Mouse (Mus musculus): ENCODE results near the gene Armc12.

GRCm38 (mm10) chr17:28519827-28520226, 10.8 kb upstream of the Armc12 start:
- TF ChIP-seq CTCF (IDR thresholded peaks at IDR 0.05; ENCODE audit: control insufficient read depth, insufficient read depth, insufficient read length) (no peak), CEBPB (IDR thresholded peaks at IDR 0.05; ENCODE audit: low read depth) (no peak), MYOD1 (IDR thresholded peaks at IDR 0.05; ENCODE audit: control insufficient read depth, insufficient read length, low read depth) (no peak), USF1 (IDR thresholded peaks at IDR 0.05; ENCODE audit: low read depth) (no peak)

Measured in C2C12 (cell line).